Mouse (Mus musculus) cerebellum, adult 2 months (tissue): ENCODE data around the gene Fbxw20.

Experiments used
- CTCF ChIP-seq: fragments of 200-500 bp; IDR thresholded peaks from 2 replicates; pipeline ENCODE4 v1.5.1; 2011; ENCODE audit warnings: low read depth, mild to moderate bottlenecking, control low read depth, low read length, moderate library complexity, borderline replicate concordance; ENCODE audit not compliant: insufficient read depth
- POLR2A ChIP-seq: fragments of 200-500 bp; IDR thresholded peaks from 2 replicates; pipeline ENCODE4 v1.6.1; 2011; ENCODE audit warnings: low read length, control low read depth, borderline replicate concordance; ENCODE audit not compliant: insufficient read depth

DNA sequence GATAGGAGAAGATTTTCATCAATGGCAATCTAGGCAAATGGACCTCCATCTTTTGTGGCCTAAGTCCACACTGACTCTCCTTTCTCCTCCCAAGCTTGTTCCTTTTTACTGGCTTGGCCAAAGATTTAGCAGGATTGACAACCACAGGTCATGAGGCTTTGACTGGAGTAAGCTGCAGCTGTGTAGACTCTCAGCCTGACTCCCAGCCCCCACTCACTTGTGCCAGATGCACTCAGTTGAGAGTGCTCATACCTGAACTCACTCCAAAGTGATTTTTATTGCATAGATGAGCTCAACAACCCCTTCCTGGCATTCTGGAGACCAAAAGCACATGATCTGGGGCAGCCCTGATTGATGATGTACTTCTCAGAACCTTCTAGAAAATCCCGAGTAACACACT lies at the start of gene Fbxw20:
- TF ChIP-seq POLR2A (no peak), CTCF (no peak)
